Mouse (Mus musculus) MEL (cell line): ENCODE measurements around the gene Dhx29. TPM values are rescaled to one million over a fixed set of nuclear protein-coding genes. Genes with fewer than 3 reads are reported as not detected.

ENCODE experiments used
- DNase-seq: peaks from one replicate; pipeline ENCODE4 v3.0.0; 2011; ENCODE audit warnings: low read depth, low spot score
- H3K27ac ChIP-seq: 2 replicates; pipeline ENCODE4 v1.5.1; 2012; ENCODE audit warnings: low read depth, mild to moderate bottlenecking, control low read depth, low read length, moderate library complexity; ENCODE audit not compliant: control insufficient read depth
- H3K27me3 ChIP-seq, 2 experiments: fragments of 150-350 bp in 1 of 2; sonication (generic) in 1 of 2; 2 replicates each; pipeline ENCODE4 v1.6.1; 2012; ENCODE audit warnings: low read length in 2 of 2, mild to moderate bottlenecking in 2 of 2, improper control_type of control experiment in 1 of 2, moderate library complexity in 1 of 2; ENCODE audit not compliant: insufficient read depth in 2 of 2, control insufficient read depth in 1 of 2
- H3K36me3 ChIP-seq, 2 experiments: 2 replicates each; pipeline ENCODE4 v1.6.1; 2012 to 2014; ENCODE audit warnings: low read length in 2 of 2, improper control_type of control experiment in 1 of 2, inconsistent platforms in 1 of 2, mild to moderate bottlenecking in 1 of 2; ENCODE audit not compliant: insufficient read depth in 2 of 2, control insufficient read depth in 1 of 2
- H3K4me1 ChIP-seq, 2 experiments: fragments of 150-350 bp in 1 of 2; sonication (generic) in 1 of 2; 2 replicates each; pipeline ENCODE4 v1.6.1; 2012; ENCODE audit warnings: low read length in 2 of 2, improper control_type of control experiment in 1 of 2, mild to moderate bottlenecking in 1 of 2; ENCODE audit not compliant: insufficient read depth in 2 of 2, control insufficient read depth in 1 of 2
- H3K4me3 ChIP-seq, 2 experiments: fragments of 150-350 bp in 1 of 2; sonication (generic) in 1 of 2; 2 replicates each; pipeline ENCODE4 v1.5.1; 2012; ENCODE audit warnings: low read depth in 2 of 2, low read length in 2 of 2, mild to moderate bottlenecking in 2 of 2, moderate library complexity in 2 of 2, control low read depth in 1 of 2, improper control_type of control experiment in 1 of 2; ENCODE audit not compliant: control insufficient read depth in 1 of 2, insufficient read depth in 1 of 2
- H3K79me2 ChIP-seq: 2 replicates; pipeline ENCODE4 v1.6.1; 2012; ENCODE audit warnings: mild to moderate bottlenecking, low read length, moderate library complexity; ENCODE audit not compliant: control insufficient read depth, poor library complexity, insufficient read depth
- H3K9ac ChIP-seq: 2 replicates; pipeline ENCODE4 v1.6.1; 2012; ENCODE audit warnings: low read depth, mild to moderate bottlenecking, control low read depth, low read length, moderate library complexity; ENCODE audit not compliant: control insufficient read depth, poor library complexity, severe bottlenecking
- H3K9me3 ChIP-seq: fragments of 150-350 bp; sonication (generic); replicated peaks from 2 replicates; pipeline ENCODE4 v1.6.1; 2012; ENCODE audit warnings: mild to moderate bottlenecking, low read length, improper control_type of control experiment, moderate library complexity; ENCODE audit not compliant: insufficient read depth
- BHLHE40 ChIP-seq: IDR thresholded peaks from 2 replicates; pipeline ENCODE4 v1.6.1; 2012; ENCODE audit warnings: low read depth, mild to moderate bottlenecking, inconsistent platforms, low read length, improper control_type of control experiment, borderline replicate concordance
- CHD1 ChIP-seq: IDR thresholded peaks from 2 replicates; pipeline ENCODE4 v1.6.1; 2012; ENCODE audit warnings: low read depth, mild to moderate bottlenecking, inconsistent platforms, low read length, improper control_type of control experiment
- CHD2 ChIP-seq: IDR thresholded peaks from 2 replicates; pipeline ENCODE4 v1.6.1; 2011; ENCODE audit warnings: low read length, improper control_type of control experiment
- CTCF ChIP-seq, 3 experiments: IDR thresholded peaks in 2 of 3; conservative IDR thresholded peaks in 1 of 3; 2 replicates each; pipeline ENCODE4 v1.5.1; 2011 to 2012; ENCODE audit warnings: low read length in 3 of 3, low read depth in 2 of 3, mild to moderate bottlenecking in 2 of 3, improper control_type of control experiment in 1 of 3, inconsistent platforms in 1 of 3, mixed read lengths in 1 of 3, moderate library complexity in 1 of 3; ENCODE audit not compliant: control insufficient read depth in 1 of 3, insufficient read depth in 1 of 3, poor library complexity in 1 of 3, severe bottlenecking in 1 of 3
- E2F4 ChIP-seq: IDR thresholded peaks from 2 replicates; pipeline ENCODE4 v1.6.1; 2011; ENCODE audit warnings: low read depth, low read length, improper control_type of control experiment, borderline replicate concordance
- ELF1 ChIP-seq: IDR thresholded peaks from 2 replicates; pipeline ENCODE4 v1.6.1; 2014; ENCODE audit warnings: low read depth, mild to moderate bottlenecking, inconsistent platforms, low read length, improper control_type of control experiment, moderate library complexity
- EP300 ChIP-seq, 2 experiments: IDR thresholded peaks; 2 replicates each; pipeline ENCODE4 v1.6.1; 2011; ENCODE audit warnings: improper control_type of control experiment in 2 of 2, low read length in 2 of 2, low read depth in 1 of 2, mild to moderate bottlenecking in 1 of 2
- ETS1 ChIP-seq: IDR thresholded peaks from 2 replicates; pipeline ENCODE4 v1.6.1; 2012; ENCODE audit warnings: low read depth, mild to moderate bottlenecking, inconsistent platforms, low read length, improper control_type of control experiment, moderate library complexity
- KAT2A ChIP-seq: conservative IDR thresholded peaks from 2 replicates; pipeline ENCODE4 v1.6.1; 2012; ENCODE audit warnings: low read depth, low read length, improper control_type of control experiment, inconsistent platforms
- MAFK ChIP-seq: IDR thresholded peaks from 2 replicates; pipeline ENCODE4 v1.6.1; 2011; ENCODE audit warnings: low read depth, mild to moderate bottlenecking, low read length, improper control_type of control experiment, borderline replicate concordance
- MAX ChIP-seq: IDR thresholded peaks from 2 replicates; pipeline ENCODE4 v1.6.1; 2011; ENCODE audit warnings: low read length, improper control_type of control experiment
- MAZ ChIP-seq: IDR thresholded peaks from 2 replicates; pipeline ENCODE4 v1.6.1; 2012; ENCODE audit warnings: low read depth, mild to moderate bottlenecking, inconsistent platforms, low read length, improper control_type of control experiment
- MEF2A ChIP-seq: IDR thresholded peaks from 2 replicates; pipeline ENCODE4 v1.6.1; 2014; ENCODE audit warnings: low read depth, mild to moderate bottlenecking, inconsistent platforms, low read length, improper control_type of control experiment; ENCODE audit not compliant: poor library complexity, insufficient replicate concordance, severe bottlenecking; ENCODE audit errors: extremely low read depth
- MXI1 ChIP-seq: IDR thresholded peaks from 2 replicates; pipeline ENCODE4 v1.6.1; 2011; ENCODE audit warnings: mild to moderate bottlenecking, low read depth, low read length, improper control_type of control experiment
- MYB ChIP-seq: IDR thresholded peaks from 2 replicates; pipeline ENCODE4 v1.6.1; 2011; ENCODE audit warnings: mild to moderate bottlenecking, low read depth, low read length, improper control_type of control experiment
- MYC ChIP-seq: IDR thresholded peaks from 2 replicates; pipeline ENCODE4 v1.6.1; 2011; ENCODE audit warnings: low read depth, mild to moderate bottlenecking, low read length, improper control_type of control experiment, moderate library complexity
- POLR2AphosphoS2 ChIP-seq: IDR thresholded peaks from 2 replicates; pipeline ENCODE4 v1.6.1; 2011; ENCODE audit warnings: low read length, improper control_type of control experiment
- RAD21 ChIP-seq: IDR thresholded peaks from 2 replicates; pipeline ENCODE4 v1.6.1; 2011; ENCODE audit warnings: mild to moderate bottlenecking, low read depth, low read length, improper control_type of control experiment
- SIN3A ChIP-seq: IDR thresholded peaks from 2 replicates; pipeline ENCODE4 v1.6.1; 2012; ENCODE audit warnings: low read length, improper control_type of control experiment, inconsistent platforms
- TAL1 ChIP-seq: IDR thresholded peaks from 2 replicates; pipeline ENCODE4 v1.6.1; 2012; ENCODE audit warnings: mild to moderate bottlenecking, inconsistent platforms, low read length, moderate library complexity, mixed read lengths
- TBP ChIP-seq: IDR thresholded peaks from 2 replicates; pipeline ENCODE4 v1.8.0; 2011; ENCODE audit warnings: low read depth, low read length, improper control_type of control experiment
- UBTF ChIP-seq: IDR thresholded peaks from 2 replicates; pipeline ENCODE4 v1.6.1; 2012; ENCODE audit warnings: low read depth, mild to moderate bottlenecking, inconsistent platforms, low read length, improper control_type of control experiment, moderate library complexity, borderline replicate concordance; ENCODE audit not compliant: insufficient read depth
- USF1 ChIP-seq: IDR thresholded peaks from 2 replicates; pipeline ENCODE4 v1.6.1; 2014; ENCODE audit warnings: low read depth, mild to moderate bottlenecking, inconsistent platforms, low read length, improper control_type of control experiment, moderate library complexity
- USF2 ChIP-seq, 2 experiments: IDR thresholded peaks; 2 replicates each; pipeline ENCODE4 v1.6.1; 2011 to 2012; ENCODE audit warnings: improper control_type of control experiment in 2 of 2, low read length in 2 of 2, borderline replicate concordance in 1 of 2, inconsistent platforms in 1 of 2, low read depth in 1 of 2, mild to moderate bottlenecking in 1 of 2; ENCODE audit not compliant: insufficient read depth in 1 of 2
- ZKSCAN1 ChIP-seq: IDR thresholded peaks from 2 replicates; pipeline ENCODE4 v1.6.1; 2012; ENCODE audit warnings: low read depth, mild to moderate bottlenecking, inconsistent platforms, low read length, improper control_type of control experiment, moderate library complexity
- ZNF384 ChIP-seq: IDR thresholded peaks from 2 replicates; pipeline ENCODE4 v1.6.1; 2012; ENCODE audit warnings: low read depth, mild to moderate bottlenecking, inconsistent platforms, low read length, improper control_type of control experiment
- polyA plus RNA-seq, 2 experiments: library from polyadenylated mRNA; stranded (reverse) in 1 of 2; unstranded in 1 of 2; fragments of >175 nt in 1 of 2; fragments of >200 nt in 1 of 2; gene quantifications; 2 replicates each; pipeline versions ENCODE4 v1.2.1 to v1.2.4; 2012; ENCODE audit warnings: low replicate concordance in 2 of 2, low read depth in 1 of 2; ENCODE audit not compliant: insufficient read length in 2 of 2, insufficient read depth in 1 of 2, missing spikeins in 1 of 2
- total RNA-seq: library from RNA; depleted of rRNA; stranded (reverse); fragments of 300-350 nt; gene quantifications from 2 replicates; pipeline ENCODE4 v1.2.3, GENCODE M21; 2012

Gene Dhx29
- total and polyA plus RNA-seq, 3 experiments, result 25.3 to 41.2 (median 26.7) TPM

DNA sequence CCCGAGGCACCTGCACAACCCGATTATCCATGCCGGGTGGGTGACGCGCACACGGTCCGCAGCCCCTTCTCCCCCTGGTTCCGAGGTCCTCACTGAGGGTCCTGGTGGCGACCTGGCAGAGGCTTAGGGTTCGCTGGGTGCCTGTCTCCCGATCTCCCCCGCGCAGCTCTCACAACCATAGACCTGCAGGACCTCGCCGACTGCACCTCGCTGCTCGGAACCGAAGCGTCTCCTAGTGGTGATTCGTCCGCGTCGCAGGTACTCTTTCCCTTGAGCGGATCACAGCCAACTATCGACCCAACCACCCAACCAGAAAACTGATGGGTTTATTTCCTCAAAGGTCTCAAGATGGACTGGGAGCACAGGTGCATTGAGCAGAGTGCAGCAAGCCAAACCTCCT, 66.9 kb downstream of the Dhx29 start:
- Histone ChIP-seq H3K4me1 (no peaks in the 10 kb centered on the region), H3K36me3 (no peaks in the 10 kb centered on the region), H3K27ac (no peak overlapping the region), H3K27me3 (0 out of 4 replicates have a peak, but pooled peaks cover 0 to 2% of the 10 kb centered on the region in 2 experiments), H3K79me2 (no peaks in the 10 kb centered on the region), H3K9me3 (no peaks in the 10 kb centered on the region), H3K9ac (no peak overlapping the region), H3K4me3 (no peak overlapping the region)
- TF ChIP-seq TAL1 (no peak), MEF2A (no peak), ELF1 (no peak), CHD1 (no peak), UBTF (no peak), USF2 (IDR thresholded peaks at IDR 0.05; ENCODE audit: borderline replicate concordance in 1 of 2, insufficient read depth in 1 of 2, low read depth in 1 of 2, low read length in 2 of 2) (no peak), ZNF384 (no peak), CTCF (IDR thresholded peaks at IDR 0.05 in 2 of 3, conservative IDR thresholded peaks at IDR 0.05 in 1 of 3; ENCODE audit: control insufficient read depth in 1 of 3, insufficient read depth in 1 of 3, low read depth in 2 of 3, low read length in 3 of 3, poor library complexity in 1 of 3, severe bottlenecking in 1 of 3) (no peak), POLR2AphosphoS2 (no peak), MYC (no peak), CHD2 (no peak), ETS1 (no peak), ZKSCAN1 (no peak), MAX (no peak), MYB (no peak)
- DNase-seq, result no peak

DNA sequence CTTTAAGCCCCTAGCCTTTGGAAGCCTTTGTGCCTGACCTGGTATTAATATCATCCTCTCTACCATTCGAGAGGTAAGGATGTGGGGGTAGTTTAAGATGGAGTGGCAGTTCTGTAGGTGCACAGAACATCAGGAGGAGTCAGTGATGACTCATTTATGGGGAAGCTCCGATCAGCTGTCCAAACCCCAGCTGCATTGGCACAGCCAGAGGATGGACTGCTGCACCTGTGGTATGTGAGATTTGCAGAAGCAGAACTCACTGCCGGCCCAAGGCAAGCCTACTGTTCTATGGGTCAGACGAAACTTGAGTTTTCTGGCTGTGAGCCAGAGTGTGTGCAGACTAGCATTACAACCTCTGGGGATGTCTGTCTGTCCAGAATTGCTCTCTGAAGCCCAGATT, 69.2 kb downstream of the Dhx29 start:
- no peaks in the 10 kb centered on the region for H3K36me3 ChIP-seq
- H3K27me3 ChIP-seq, result 0 out of 4 replicates have a peak, but pooled peaks cover 0 to 2% of the 10 kb centered on the region in 2 experiments
- no peaks in the 10 kb centered on the region for H3K4me1 ChIP-seq
- no peaks in the 10 kb centered on the region for H3K79me2 ChIP-seq
- no peak overlapping the region for H3K27ac ChIP-seq
- H3K4me3 ChIP-seq, result no peak overlapping the region
- H3K9ac ChIP-seq, result no peak overlapping the region
- no peak for TF ChIP-seq MYB
- TF ChIP-seq TBP, result no peak
- no peak for TF ChIP-seq POLR2AphosphoS2
- TF ChIP-seq ELF1, result no peak
- no peak for TF ChIP-seq KAT2A
- no peak for TF ChIP-seq ETS1
- no peak for TF ChIP-seq USF1
- TF ChIP-seq MAFK, result no peak
- no peak for TF ChIP-seq E2F4
- TF ChIP-seq BHLHE40, result no peak
- TF ChIP-seq RAD21, result no peak
- TF ChIP-seq MXI1, result no peak
- no peak for TF ChIP-seq MAZ
- TF ChIP-seq EP300 (IDR thresholded peaks at IDR 0.05; ENCODE audit: low read depth in 1 of 2, low read length in 2 of 2), result no peak
- TF ChIP-seq UBTF, result no peak
- TF ChIP-seq SIN3A, result no peak
- no peaks in the 10 kb centered on the region for H3K9me3 ChIP-seq
- no peak for DNase-seq
